Mouse (Mus musculus): Measurements from ENCODE around the gene Srf.
"Not testable (repeated sequence)": the region's sequence is repeated elsewhere in the genome, so short reads cannot be mapped to it uniquely, and the experiment has no call there.

The Srf gene

DNA sequence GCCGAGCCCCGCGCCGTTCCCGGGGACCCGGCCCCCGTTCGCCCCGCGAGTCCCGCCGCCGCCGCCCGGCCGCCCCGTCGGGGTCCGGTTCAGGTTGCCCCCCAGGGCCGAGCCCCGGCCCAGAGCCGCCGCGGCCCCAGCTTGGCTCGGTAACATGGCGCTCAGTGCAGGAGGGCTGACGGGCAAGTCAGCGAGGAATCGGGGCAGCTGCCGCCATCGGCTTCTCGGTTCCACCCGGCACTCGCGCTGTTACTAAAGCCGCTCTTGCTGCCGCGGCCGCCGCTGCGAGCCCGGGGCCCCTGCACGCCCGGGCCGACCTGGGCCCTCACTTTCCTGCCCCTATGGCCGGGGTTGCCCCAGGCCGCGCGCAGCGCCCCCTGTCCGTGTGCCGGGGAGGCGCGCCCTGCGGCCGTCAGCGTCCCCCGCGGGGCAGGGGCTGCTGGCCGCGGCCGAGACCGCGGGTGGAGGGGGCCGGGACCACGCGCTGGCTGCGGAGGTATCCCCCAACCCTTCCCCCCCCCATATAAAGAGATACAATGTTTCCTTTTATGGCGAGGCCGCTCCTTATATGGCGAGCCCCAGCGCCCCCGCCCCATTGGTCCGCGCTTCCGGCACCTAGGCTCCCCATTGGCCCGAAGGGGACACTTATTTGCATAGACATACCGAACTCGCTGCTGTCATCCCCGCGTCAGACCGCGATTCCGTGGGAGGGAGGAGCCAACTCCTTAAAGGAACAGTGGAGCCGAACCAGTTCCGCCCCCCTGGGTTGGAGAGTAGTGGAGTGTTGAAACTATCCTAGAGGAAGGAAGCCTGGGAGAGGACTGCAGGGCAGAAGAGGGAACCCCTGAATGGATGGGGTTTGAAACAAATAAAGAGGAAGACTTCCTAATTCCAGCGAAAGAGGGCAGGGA lies at the start of gene Srf:
TSS of gene Srf (minus strand) at position 503 of the 911 bp plus-strand sequence.
- peak; percentile 95 for DNase-seq (ENCODE audit: extremely low spot score, low spot score)

DNA sequence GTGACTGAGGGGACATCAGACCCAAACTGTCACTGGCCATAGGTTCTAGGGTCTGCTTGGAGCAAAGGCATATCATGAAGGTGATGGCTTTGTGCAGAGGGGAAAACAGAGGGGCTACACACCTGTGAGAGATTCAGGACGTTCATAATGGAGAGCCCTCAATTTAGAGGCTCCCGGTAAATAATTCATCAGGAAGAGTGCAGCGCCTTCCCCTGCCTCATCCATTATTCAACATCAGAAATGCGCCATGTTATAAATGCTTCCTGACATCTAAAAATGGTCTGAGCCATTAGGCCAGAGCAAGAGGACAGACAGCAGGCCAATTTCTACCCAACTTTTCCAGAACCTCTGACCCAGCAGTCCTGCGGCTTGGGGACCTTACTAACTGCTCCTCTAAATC lies 49.2 kb upstream of the Srf start:
- DNase-seq (ENCODE audit: extremely low spot score, low spot score): no peak

DNA sequence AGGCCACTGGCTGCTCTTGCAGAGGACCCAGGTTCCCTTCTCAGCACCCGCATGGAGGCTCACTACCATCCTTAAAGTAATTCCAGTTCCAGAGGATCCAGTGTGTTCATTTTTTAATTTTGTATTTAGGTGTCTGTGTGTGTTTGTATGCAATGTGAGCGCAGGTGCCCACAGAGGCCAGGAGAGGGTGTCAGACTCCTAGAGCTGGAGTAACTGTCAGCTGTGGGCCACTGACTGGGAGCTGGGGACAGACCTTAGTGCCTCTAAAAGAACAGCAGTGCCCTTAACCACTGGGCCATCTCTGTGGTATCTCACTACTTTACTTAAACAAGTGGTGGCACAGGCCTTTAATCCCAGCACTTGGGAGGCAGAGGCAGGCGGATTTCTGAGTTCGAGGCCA lies 47.3 kb upstream of the Srf start:
- DNase-seq (ENCODE audit: extremely low spot score, low spot score): no peak

DNA sequence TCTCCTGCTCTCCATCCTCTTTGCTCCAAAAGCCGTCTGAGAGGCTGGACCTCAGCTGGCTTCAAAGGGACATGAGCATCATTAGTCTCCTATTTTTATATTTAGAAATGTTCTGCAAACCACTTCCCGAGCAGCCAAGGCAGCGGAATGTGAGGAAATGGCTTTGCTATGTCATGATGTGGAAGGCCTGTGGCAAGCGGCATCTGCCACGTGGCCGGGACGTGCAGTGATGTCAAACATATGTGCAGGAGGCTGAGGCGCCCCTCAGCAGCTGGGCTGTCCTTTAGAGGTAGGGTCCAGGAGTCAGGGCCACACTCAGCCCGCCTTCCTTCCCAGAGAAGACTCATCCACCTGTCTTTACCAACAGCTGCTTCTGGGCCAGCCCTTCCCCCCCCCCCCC lies 46.2 kb upstream of the Srf start:
- no peak for DNase-seq (ENCODE audit: extremely low spot score, low spot score)

DNA sequence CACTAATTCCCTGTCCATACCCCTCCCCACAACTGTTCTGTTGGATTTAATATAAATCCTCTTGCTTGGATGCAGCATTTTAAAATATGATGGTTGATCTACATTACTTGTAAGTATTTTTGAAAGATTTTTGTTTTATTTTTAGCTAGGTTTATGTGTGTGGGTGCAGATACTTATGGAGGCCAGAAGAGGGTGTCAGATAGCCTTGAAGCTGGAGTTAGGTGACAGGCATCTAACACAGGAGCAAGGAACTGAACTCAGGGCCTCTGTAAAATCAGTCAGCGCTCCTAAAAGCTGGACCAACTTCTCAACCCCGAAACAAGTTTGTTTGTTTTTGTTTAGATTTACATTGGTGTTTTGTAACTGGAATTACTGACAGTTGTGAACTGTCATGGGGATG lies 44.6 kb upstream of the Srf start:
- no peak for DNase-seq (ENCODE audit: extremely low spot score, low spot score)

DNA sequence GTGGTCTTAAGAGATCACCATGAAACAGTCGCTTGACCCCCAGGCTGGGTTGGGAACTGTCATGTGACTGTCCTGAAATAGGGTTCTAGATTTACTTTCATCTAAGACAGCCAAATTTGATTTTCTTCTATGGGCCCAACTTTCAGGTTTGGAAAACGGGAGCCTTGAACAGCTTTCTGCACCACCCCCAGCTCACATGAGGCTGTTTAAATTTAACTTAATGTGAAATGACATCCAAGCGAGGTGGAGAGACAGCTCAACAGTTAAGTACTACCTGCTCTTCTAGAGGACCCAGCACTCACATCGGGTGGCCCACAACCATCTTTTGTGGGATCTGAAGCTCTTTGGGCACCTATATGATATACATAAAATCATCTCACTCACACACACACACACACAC lies 43.0 kb upstream of the Srf start:
- DNase-seq (ENCODE audit: extremely low spot score, low spot score): no peak

DNA sequence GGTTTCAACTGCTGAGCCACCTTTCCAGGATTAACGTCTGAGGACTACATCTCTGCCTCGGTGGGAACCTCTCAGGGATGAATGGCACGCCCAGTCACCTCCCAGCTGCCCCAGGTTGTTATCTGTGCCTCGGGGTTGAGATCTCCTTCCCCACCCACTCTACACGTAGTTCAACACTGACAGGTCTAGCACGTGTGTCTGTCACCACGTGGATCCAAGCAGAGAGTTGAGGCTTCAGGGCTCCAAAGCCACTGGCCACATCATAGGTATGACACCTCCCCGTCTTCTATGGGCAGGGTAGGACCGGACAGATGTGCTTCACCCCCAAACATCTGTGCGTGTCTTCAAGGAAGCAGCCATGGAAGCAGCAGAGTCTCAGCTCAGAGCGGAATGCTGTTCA lies 42.0 kb upstream of the Srf start:
- DNase-seq (ENCODE audit: extremely low spot score, low spot score): no peak

DNA sequence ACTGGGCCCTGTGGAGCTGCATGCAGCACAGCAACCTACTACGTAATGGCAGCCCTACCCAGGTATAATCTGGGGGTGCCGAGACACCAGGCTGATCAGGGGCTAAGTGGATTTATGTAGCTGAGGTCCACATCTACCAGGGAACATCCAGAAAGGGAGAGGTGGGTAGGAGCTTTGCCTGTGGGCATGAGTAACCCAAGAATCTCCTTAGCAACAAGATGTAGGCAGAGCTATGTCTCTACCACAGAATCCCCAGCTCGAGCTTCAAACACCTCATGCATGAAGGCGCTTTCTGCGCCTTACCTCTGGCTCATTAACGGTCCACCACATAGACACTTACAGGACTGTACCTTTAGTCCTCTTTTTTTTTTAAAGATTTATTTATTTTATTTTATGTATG lies 39.4 kb upstream of the Srf start:
- DNase-seq (ENCODE audit: extremely low spot score, low spot score): no peak

DNA sequence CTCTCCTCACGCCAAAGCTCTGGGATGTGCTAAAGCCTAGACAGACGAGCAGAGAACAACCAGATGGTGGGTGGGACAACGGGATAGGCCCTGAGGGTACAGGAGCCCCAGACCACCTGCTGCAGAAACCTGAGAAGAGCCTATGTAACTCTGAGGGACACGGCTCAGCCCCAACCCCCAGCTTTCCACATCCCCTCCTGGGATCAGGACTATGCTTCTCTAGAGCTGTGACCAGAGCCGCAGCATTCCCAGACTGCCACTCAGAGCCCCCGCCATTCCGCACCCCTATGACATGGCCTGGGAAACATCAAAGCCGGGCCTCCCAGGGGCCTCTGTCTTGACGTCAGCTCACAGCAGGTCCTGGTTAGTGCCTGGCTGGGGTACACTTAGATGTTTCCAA lies 38.6 kb upstream of the Srf start:
- DNase-seq (ENCODE audit: extremely low spot score, low spot score): no peak

DNA sequence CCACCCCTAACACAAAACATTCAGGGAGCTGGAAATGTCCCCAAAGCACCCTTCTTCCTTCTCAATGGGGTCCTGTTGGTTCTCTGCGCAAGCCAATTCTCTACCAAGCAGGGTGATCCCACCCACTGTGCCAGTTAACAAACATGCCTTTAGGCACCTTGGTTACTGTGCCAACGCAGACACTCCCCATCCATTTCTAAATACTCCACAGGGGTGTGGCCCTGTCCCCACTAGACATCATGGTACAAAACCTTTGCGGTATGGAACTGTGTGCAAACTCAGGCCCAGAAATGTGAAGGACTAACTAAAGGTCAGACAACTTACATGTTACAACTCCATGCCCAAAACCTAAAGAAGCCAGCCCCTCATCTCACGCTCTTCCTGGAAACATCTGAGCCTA lies 37.1 kb upstream of the Srf start:
- no peak for DNase-seq (ENCODE audit: extremely low spot score, low spot score)

- DNase-seq (ENCODE audit: extremely low spot score, low spot score): no peak
These were observed 35.4 kb upstream of the Srf start for GRCm38 (mm10) chr17:46591406-46591805.

DNA sequence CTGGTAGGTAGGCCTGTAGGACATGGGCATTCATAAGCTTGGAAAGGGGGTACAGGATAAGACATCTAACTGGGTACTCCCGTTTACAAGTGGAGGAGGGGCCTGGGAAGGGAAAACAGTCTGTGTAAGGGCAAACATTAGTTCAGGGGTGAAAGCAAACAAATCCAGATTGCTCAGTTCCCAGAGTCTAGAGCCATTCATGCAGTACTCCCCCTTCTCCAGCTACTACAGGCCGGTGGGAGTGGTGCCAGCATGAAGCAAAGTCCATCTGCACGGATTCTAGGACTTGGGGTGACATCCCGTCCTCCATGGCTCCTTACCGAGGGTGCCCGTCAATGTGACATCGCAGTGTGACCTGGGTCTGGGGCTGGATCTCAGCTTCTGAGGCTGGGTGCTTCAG lies 34.5 kb upstream of the Srf start:
- no peak for DNase-seq (ENCODE audit: extremely low spot score, low spot score)

DNA sequence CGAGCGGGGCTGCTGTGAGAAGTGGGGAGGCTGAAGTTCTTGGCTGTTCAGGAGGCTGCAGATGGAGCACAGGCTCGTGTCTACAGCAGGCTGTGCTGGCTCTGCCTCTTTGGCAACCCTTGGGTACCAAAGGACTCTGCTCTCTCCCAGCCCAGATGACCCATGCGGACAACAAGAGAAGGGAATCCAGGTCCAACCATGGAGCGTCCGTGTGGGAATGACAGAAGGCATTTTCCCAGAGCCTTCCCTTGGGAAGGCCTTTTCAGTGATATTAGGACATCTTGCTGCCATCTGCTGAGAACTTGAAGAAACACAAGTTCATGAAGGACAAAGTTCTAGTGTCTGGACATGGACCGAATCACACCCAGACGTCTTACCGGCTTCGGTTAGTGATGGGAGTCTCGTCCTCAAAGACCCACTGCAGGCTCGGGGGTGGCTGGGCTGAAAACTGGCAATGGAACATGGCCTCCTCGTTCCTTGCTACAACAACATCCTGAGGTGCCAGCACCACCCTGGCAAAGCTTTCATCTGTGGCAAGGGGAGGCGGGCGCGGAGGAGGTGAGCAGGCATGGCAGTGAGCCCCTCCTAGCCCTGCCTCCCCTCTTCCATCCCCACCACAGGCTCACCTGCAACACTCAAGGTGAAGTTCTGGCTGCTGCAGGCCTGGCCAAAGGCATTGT lies 33.8 kb upstream of the Srf start:
- DNase-seq (ENCODE audit: extremely low spot score, low spot score): no peak

DNA sequence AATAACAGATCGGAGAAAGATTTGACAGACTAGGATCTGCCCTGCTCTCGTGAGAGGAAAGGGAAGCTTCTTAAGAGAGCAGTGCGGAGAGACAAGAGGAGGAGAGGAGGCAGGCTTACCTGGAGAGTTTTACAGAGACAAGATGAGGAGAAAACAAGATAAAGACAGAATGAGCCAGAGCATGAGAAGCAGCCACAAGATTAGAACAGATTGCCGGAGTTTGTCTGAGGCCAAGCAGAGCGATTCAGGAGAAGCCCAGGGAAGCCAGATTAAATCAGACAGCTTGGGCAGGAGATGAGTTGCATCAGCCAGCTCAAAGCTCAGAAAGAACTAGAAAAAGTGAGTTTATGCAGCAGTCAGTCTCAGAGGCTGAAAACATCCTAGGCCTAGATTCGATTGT lies 32.9 kb upstream of the Srf start:
- no peak for DNase-seq (ENCODE audit: extremely low spot score, low spot score)

- no peak for DNase-seq (ENCODE audit: extremely low spot score, low spot score)
These were observed 32.2 kb upstream of the Srf start for GRCm38 (mm10) chr17:46588173-46588572.

GRCm38 (mm10) chr17:46586327-46586726 lies 30.4 kb upstream of the Srf start:
- no peak for DNase-seq (ENCODE audit: extremely low spot score, low spot score)

DNA sequence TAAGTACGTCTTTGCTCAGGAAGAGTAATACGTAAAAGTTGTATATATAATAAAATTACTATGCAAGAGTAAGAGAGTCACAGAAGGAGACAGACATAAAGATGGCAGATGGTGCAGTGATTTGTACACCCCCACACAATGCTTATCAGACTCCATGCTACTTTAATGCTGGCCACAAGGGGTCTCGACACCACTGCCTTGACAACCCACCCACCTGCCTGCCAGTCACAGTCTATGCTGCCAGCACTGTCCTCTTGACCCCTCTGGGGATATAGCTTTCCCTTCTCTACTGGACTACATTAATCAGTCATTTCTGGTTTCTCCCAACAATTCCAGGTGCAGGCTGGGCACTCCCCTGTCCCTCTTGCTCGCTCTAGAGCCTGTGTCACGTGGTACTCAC lies 22.7 kb upstream of the Srf start:
- no peak for DNase-seq (ENCODE audit: extremely low spot score, low spot score)

- DNase-seq (ENCODE audit: extremely low spot score, low spot score): no peak
These were observed 20.1 kb upstream of the Srf start for GRCm38 (mm10) chr17:46576070-46576469.

GRCm38 (mm10) chr17:46574535-46574934 lies 18.6 kb upstream of the Srf start:
- DNase-seq (ENCODE audit: extremely low spot score, low spot score): no peak

- no peak for DNase-seq (ENCODE audit: extremely low spot score, low spot score)
These were observed 15.0 kb upstream of the Srf start for GRCm38 (mm10) chr17:46571005-46571404.

GRCm38 (mm10) chr17:46559146-46559545 lies 3.2 kb upstream of the Srf start:
- DNase-seq (ENCODE audit: extremely low spot score, low spot score): no peak

DNA sequence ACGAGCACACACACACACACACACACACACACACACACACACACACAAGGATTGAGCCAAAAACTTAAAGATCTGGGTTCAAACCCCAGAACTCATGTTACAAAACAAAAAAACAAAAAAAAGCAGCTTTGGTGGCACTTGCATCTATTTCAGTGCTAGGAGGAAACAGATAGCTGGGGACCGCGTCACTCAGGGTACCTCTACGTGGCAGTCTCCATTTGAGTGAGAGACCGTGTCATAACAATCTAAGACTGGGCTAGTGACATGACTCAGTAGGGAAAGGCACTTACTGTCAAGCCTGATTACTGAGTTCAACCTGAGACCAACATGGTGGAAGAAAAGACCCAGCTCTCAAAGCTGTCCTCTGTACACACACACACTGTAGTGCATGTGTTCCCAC lies 2.2 kb upstream of the Srf start:
- no peak for DNase-seq (ENCODE audit: extremely low spot score, low spot score)

- DNase-seq (ENCODE audit: extremely low spot score, low spot score): not testable (repeated sequence)
These were observed 1.3 kb upstream of the Srf start for GRCm38 (mm10) chr17:46557321-46557720.

All from neural tube, embryonic 10.5 days (tissue).